Mouse (Mus musculus): ENCODE data around the gene Car9. TPM values are rescaled to one million over a fixed set of nuclear protein-coding genes. Genes with fewer than 3 reads are reported as not detected.
A peak's percentile ranks its signal among the peaks of the same experiment; 100 is the strongest.
"Not testable (repeated sequence)": the region's sequence is repeated elsewhere in the genome, so short reads cannot be mapped to it uniquely, and the experiment has no call there.

Car9 gene
- total and polyA plus RNA-seq, 3 experiments: 0.77 to 3.3 TPM; not detected in 1

GRCm38 (mm10) chr4:43549055-43549454, 42.3 kb downstream of the Car9 start:
- H3K4me3 ChIP-seq (ENCODE audit: control insufficient read depth in 1 of 2, insufficient read depth in 1 of 2, low read depth in 2 of 2, low read length in 2 of 2): no peak overlapping the region
- no peaks in the 10 kb centered on the region for H3K27me3 ChIP-seq (ENCODE audit: control insufficient read depth in 1 of 2, insufficient read depth in 2 of 2, low read length in 2 of 2)
- no peak for TF ChIP-seq MAX (IDR thresholded peaks at IDR 0.05; ENCODE audit: low read length)
- TF ChIP-seq TAL1 (IDR thresholded peaks at IDR 0.05; ENCODE audit: low read length): no peak
- TF ChIP-seq ZKSCAN1 (IDR thresholded peaks at IDR 0.05; ENCODE audit: low read depth, low read length): no peak
- TF ChIP-seq POLR2AphosphoS2 (IDR thresholded peaks at IDR 0.05; ENCODE audit: low read length): no peak
- no peak for TF ChIP-seq GABPA (IDR thresholded peaks at IDR 0.05; ENCODE audit: low read depth, low read length)
- TF ChIP-seq POLR2AphosphoS5 (IDR thresholded peaks at IDR 0.05; ENCODE audit: borderline replicate concordance, low read depth, low read length): no peak
- no peak for TF ChIP-seq SIN3A (IDR thresholded peaks at IDR 0.05; ENCODE audit: low read length)
- no peak for TF ChIP-seq NRF1 (IDR thresholded peaks at IDR 0.05; ENCODE audit: insufficient read depth, low read depth, low read length, poor library complexity, severe bottlenecking)
- no peak for TF ChIP-seq UBTF (IDR thresholded peaks at IDR 0.05; ENCODE audit: borderline replicate concordance, insufficient read depth, low read depth, low read length)
- TF ChIP-seq EP300 (IDR thresholded peaks at IDR 0.05; ENCODE audit: low read depth in 1 of 2, low read length in 2 of 2): no peak
- TF ChIP-seq MYC (IDR thresholded peaks at IDR 0.05; ENCODE audit: low read depth, low read length): no peak
- TF ChIP-seq E2F4 (IDR thresholded peaks at IDR 0.05; ENCODE audit: borderline replicate concordance, low read depth, low read length): no peak
- no peak for TF ChIP-seq NELFE (IDR thresholded peaks at IDR 0.05; ENCODE audit: low read depth, low read length)
- no peak for TF ChIP-seq CHD1 (IDR thresholded peaks at IDR 0.05; ENCODE audit: low read depth, low read length)
- peaks cover 0 to 31% of the 10 kb centered on the region in 2 experiments; a peak in 2 of 4 replicates for H3K36me3 ChIP-seq (ENCODE audit: control insufficient read depth in 1 of 2, insufficient read depth in 2 of 2, low read length in 2 of 2)
- no peaks in the 10 kb centered on the region for H3K4me1 ChIP-seq (ENCODE audit: control insufficient read depth in 1 of 2, insufficient read depth in 2 of 2, low read length in 2 of 2)
- H3K9ac ChIP-seq (ENCODE audit: control insufficient read depth, low read depth, low read length, poor library complexity, severe bottlenecking): no peak overlapping the region
- H3K9me3 ChIP-seq (replicated peaks; ENCODE audit: insufficient read depth, low read length): no peaks in the 10 kb centered on the region
- H3K79me2 ChIP-seq (ENCODE audit: control insufficient read depth, insufficient read depth, low read length, poor library complexity): no peaks in the 10 kb centered on the region
- no peak for DNase-seq (ENCODE audit: low read depth, low spot score)
- H3K27ac ChIP-seq (ENCODE audit: control insufficient read depth, low read depth, low read length): no peak overlapping the region

- H3K4me3 ChIP-seq (ENCODE audit: control insufficient read depth in 1 of 2, insufficient read depth in 1 of 2, low read depth in 2 of 2, low read length in 2 of 2); H3K27me3 ChIP-seq (ENCODE audit: control insufficient read depth in 1 of 2, insufficient read depth in 2 of 2, low read length in 2 of 2); H3K9ac ChIP-seq (ENCODE audit: control insufficient read depth, low read depth, low read length, poor library complexity, severe bottlenecking); H3K9me3 ChIP-seq (replicated peaks; ENCODE audit: insufficient read depth, low read length); H3K79me2 ChIP-seq (ENCODE audit: control insufficient read depth, insufficient read depth, low read length, poor library complexity); H3K27ac ChIP-seq (ENCODE audit: control insufficient read depth, low read depth, low read length); DNase-seq (ENCODE audit: low read depth, low spot score); H3K4me1 ChIP-seq (ENCODE audit: control insufficient read depth in 1 of 2, insufficient read depth in 2 of 2, low read length in 2 of 2): not testable (repeated sequence)
- TF ChIP-seq CTCF (IDR thresholded peaks at IDR 0.05 in 2 of 3, conservative IDR thresholded peaks at IDR 0.05 in 1 of 3; ENCODE audit: control insufficient read depth in 1 of 3, insufficient read depth in 1 of 3, low read depth in 2 of 3, low read length in 3 of 3, poor library complexity in 1 of 3, severe bottlenecking in 1 of 3) (peak in 1 of 3 experiments; percentile 10; a peak in 1 of 6 replicates), ZNF384 (IDR thresholded peaks at IDR 0.05; ENCODE audit: low read depth, low read length) (peak; percentile 42; the same call in 1 of the 2 replicates)
- peaks cover 6 to 37% of the 10 kb centered on the region in 2 experiments; a peak in 3 of 4 replicates for H3K36me3 ChIP-seq (ENCODE audit: control insufficient read depth in 1 of 2, insufficient read depth in 2 of 2, low read length in 2 of 2)
Observed at GRCm38 (mm10) chr4:43551854-43552253, 45.1 kb downstream of the Car9 start.
